ENCODE assay signal across 22 mouse cellular contexts in genomic region chr3:66224931-66225537, GRCm38 (mm10). TPM values are rescaled to one million over a fixed set of nuclear protein-coding genes. Genes with fewer than 3 reads are reported as not detected.
DNase-seq lines count a peak whose midpoint lies in the region; ATAC-seq lines count a peak whose summit lies in the region.
"Had no signal": no experiment of that assay in that cellular context is flagged by ENCODE, and none has a peak within 500 bp of the region (broad histone marks: within the 10 kb centered on the region; RNA-seq: fewer than 3 reads in every experiment).

No protein-coding gene starts in this region.

- no peaks in the 10 kb centered on the region for H3K9me3 ChIP-seq in heart, embryonic 13.5 days
- H3K9me3 ChIP-seq in lung, embryonic 16.5 days (ENCODE audit: control insufficient read depth, low read length): no peaks in the 10 kb centered on the region
- H3K9me3 ChIP-seq in heart, embryonic 16.5 days (replicated peaks; ENCODE audit: control insufficient read depth, low read length): no peaks in the 10 kb centered on the region
- no peaks in the 10 kb centered on the region for H3K9me3 ChIP-seq in liver, embryonic 12.5 days (replicated peaks)
- H3K9me3 ChIP-seq: forebrain, embryonic 12.5 days; hindbrain, embryonic 13.5 days; liver, embryonic 13.5 days had no signal

- 55% methylated on average over 15 of the region's 15 CpGs for WGBS in heart, embryonic 13.5 days
- WGBS in lung, embryonic 16.5 days: 34% methylated on average over 15 of the region's 15 CpGs
- WGBS in heart, embryonic 16.5 days: 50% methylated on average over 15 of the region's 15 CpGs
- WGBS in liver, embryonic 12.5 days (ENCODE audit: insufficient replicate concordance): 74% methylated on average over 15 of the region's 15 CpGs

- H3K9ac ChIP-seq in heart, embryonic 13.5 days: no peak overlapping the region; the same call in 1 of the 2 replicates
- no peak overlapping the region for H3K9ac ChIP-seq in lung, embryonic 16.5 days (ENCODE audit: low read length)
- H3K9ac ChIP-seq in heart, embryonic 16.5 days (ENCODE audit: low read length): no peak overlapping the region
- no peak overlapping the region for H3K9ac ChIP-seq in liver, embryonic 12.5 days
- H3K9ac ChIP-seq: forebrain, embryonic 12.5 days; hindbrain, embryonic 13.5 days; liver, embryonic 13.5 days had no signal

- H3K36me3 ChIP-seq in heart, embryonic 13.5 days: no peaks in the 10 kb centered on the region
- no peaks in the 10 kb centered on the region for H3K36me3 ChIP-seq in lung, embryonic 16.5 days (ENCODE audit: control insufficient read depth, insufficient read depth, low read length)
- no peaks in the 10 kb centered on the region for H3K36me3 ChIP-seq in heart, embryonic 16.5 days (ENCODE audit: control insufficient read depth, insufficient read depth)
- H3K36me3 ChIP-seq in liver, embryonic 12.5 days: no peaks in the 10 kb centered on the region
- H3K36me3 ChIP-seq: hindbrain, embryonic 13.5 days; liver, embryonic 13.5 days had no signal

- peak overlapping the region; percentile 18; the same call in 1 of the 2 replicates for H3K4me2 ChIP-seq in heart, embryonic 13.5 days
- H3K4me2 ChIP-seq in lung, embryonic 16.5 days (ENCODE audit: low read depth, low read length): peak overlapping the region; percentile 16; the same call in 1 of the 2 replicates
- H3K4me2 ChIP-seq in heart, embryonic 16.5 days (ENCODE audit: low read depth, low read length): 0 out of 2 replicates have a peak overlapping the region, but pooled peaks have one; percentile 10
- no peak overlapping the region for H3K4me2 ChIP-seq in liver, embryonic 12.5 days
- H3K4me2 ChIP-seq: forebrain, embryonic 12.5 days; hindbrain, embryonic 13.5 days; liver, embryonic 13.5 days; midbrain, embryonic 11.5 days had no signal

- DNase-seq in heart, postnatal 36 days: no peak
- DNase-seq in lung, postnatal 14 days: no peak
- no peak for DNase-seq in adrenal gland, adult 8-10 months
- DNase-seq: adrenal gland, adult 2 months; B cell, adult 2 months; cerebellum, adult 9-11 months; gastrocnemius, postnatal 10 days; kidney, adult 8-10 months; kidney, postnatal 25 days; layer of hippocampus, adult 9-11 months; liver, embryonic 13.5 days; right cerebral cortex, postnatal 4 days had no signal

- peaks cover 11% of the 10 kb centered on the region; the same call in 1 of the 2 replicates for H3K27me3 ChIP-seq in heart, embryonic 13.5 days (replicated peaks)
- peaks cover 8% of the 10 kb centered on the region for H3K27me3 ChIP-seq in lung, embryonic 16.5 days (ENCODE audit: control insufficient read depth, insufficient read depth, low read depth, low read length)
- peaks cover 5% of the 10 kb centered on the region; the same call in 1 of the 2 replicates for H3K27me3 ChIP-seq in heart, embryonic 16.5 days (ENCODE audit: control insufficient read depth, insufficient read depth, low read length)
- peaks cover 26% of the 10 kb centered on the region for H3K27me3 ChIP-seq in liver, embryonic 12.5 days (replicated peaks)

- H3K27ac ChIP-seq in heart, embryonic 13.5 days (replicated peaks): peak overlapping the region; percentile 80
- H3K27ac ChIP-seq in lung, embryonic 16.5 days (ENCODE audit: low read length): no peak overlapping the region
- peak overlapping the region; percentile 49 for H3K27ac ChIP-seq in heart, embryonic 16.5 days (ENCODE audit: low read length)
- H3K27ac ChIP-seq in liver, embryonic 12.5 days: no peak overlapping the region
- H3K27ac ChIP-seq: forebrain, embryonic 12.5 days; hindbrain, embryonic 13.5 days; left cerebral cortex, adult 2 months; liver, embryonic 13.5 days; stomach, postnatal 0 days had no signal

- H3K4me1 ChIP-seq in heart, embryonic 13.5 days: 0 out of 2 replicates have a peak, but pooled peaks cover 10% of the 10 kb centered on the region
- H3K4me1 ChIP-seq in lung, embryonic 16.5 days (replicated peaks; ENCODE audit: control insufficient read depth, insufficient read depth, low read length): peaks cover 6% of the 10 kb centered on the region
- 0 out of 2 replicates have a peak, but pooled peaks cover 2% of the 10 kb centered on the region for H3K4me1 ChIP-seq in heart, embryonic 16.5 days (ENCODE audit: control insufficient read depth, insufficient read depth, low read length)
- H3K4me1 ChIP-seq in liver, embryonic 12.5 days: no peaks in the 10 kb centered on the region
- H3K4me1 ChIP-seq: liver, embryonic 13.5 days had no signal

- no peak for ATAC-seq in heart, embryonic 13.5 days (ENCODE audit: extremely low read depth, insufficient number of reproducible peaks, low FRiP score, low TSS enrichment)
- peak; percentile 49; the same call in 1 of the 2 replicates for ATAC-seq in lung, embryonic 16.5 days (ENCODE audit: low read depth)
- ATAC-seq in heart, embryonic 16.5 days (replicated peaks; ENCODE audit: extremely low read depth, insufficient read depth, low FRiP score): 0 out of 2 replicates have a peak, but pooled peaks have one; percentile 40
- no peak for ATAC-seq in liver, embryonic 12.5 days

- intact Hi-C loops in heart, postnatal 36 days (cut with DNase I): no loop called here

- no peak overlapping the region for H3K4me3 ChIP-seq in heart, embryonic 13.5 days
- no peak overlapping the region for H3K4me3 ChIP-seq in lung, embryonic 16.5 days (ENCODE audit: low read length)
- H3K4me3 ChIP-seq in heart, embryonic 16.5 days (ENCODE audit: low read length): no peak overlapping the region
- no peak overlapping the region for H3K4me3 ChIP-seq in liver, embryonic 12.5 days
- H3K4me3 ChIP-seq: forebrain, embryonic 12.5 days; hindbrain, embryonic 13.5 days; left cerebral cortex, adult 2 months; liver, embryonic 13.5 days had no signal

RNA-seq across cellular contexts. Expression of gene Ptx3, which starts 5.3 kb away (rescaled TPM):
- 5.7 and 6.0 TPM in 2 replicates for polyA plus RNA-seq in heart, embryonic 13.5 days (2015; fragmentation: Nextera tagmentation; extraction: Ambion mirVana)
- total RNA-seq in heart, postnatal 36 days (2021): under 1 TPM; 0.81 to 0.86 TPM
- polyA plus RNA-seq in lung, embryonic 16.5 days (2015; fragmentation: Nextera tagmentation; extraction: Ambion mirVana): 2.0 and 2.8 TPM in 2 replicates
- polyA plus RNA-seq in heart, embryonic 16.5 days (2015; fragmentation: Nextera tagmentation; extraction: Ambion mirVana): 4.8 and 5.2 TPM in 2 replicates
- total RNA-seq in adrenal gland, adult 8-10 months (2022): under 1 TPM in 2 of 4 experiments, not detected in 2; 0.18 to 0.59 TPM
- 0.44 and 0.69 TPM in 2 replicates for polyA plus RNA-seq in liver, embryonic 12.5 days (2016; fragmentation: Nextera tagmentation; extraction: Ambion mirVana)
- total RNA-seq: monocyte, adult 5-6 weeks had no signal

Comparison
In these comparisons a context has a peak if more than half of its experiments do, and no peak if none do; other contexts are left out.
1. ATAC-seq: peak in lung, embryonic 16.5 days (single experiment) and heart, embryonic 16.5 days (single experiment); none in heart, embryonic 13.5 days (single experiment) and liver, embryonic 12.5 days (single experiment).
2. H3K27ac ChIP-seq: peak in heart, embryonic 13.5 days (single experiment) and heart, embryonic 16.5 days (single experiment); none in lung, embryonic 16.5 days (single experiment) and liver, embryonic 12.5 days (single experiment).